Mouse (Mus musculus): ENCODE results near the gene Nfib. TPM values are rescaled to one million over a fixed set of nuclear protein-coding genes. Genes with fewer than 3 reads are reported as not detected.

The Nfib gene
- polyA plus RNA-seq, 1 experiment: 3.9 TPM

- no peak overlapping the region for H3K27ac ChIP-seq (ENCODE audit: control insufficient read depth, insufficient read depth, low read length)
- no peaks in the 10 kb centered on the region for H3K36me3 ChIP-seq (ENCODE audit: control insufficient read depth, insufficient read depth, low read length)
- H3K27me3 ChIP-seq (ENCODE audit: control insufficient read depth, insufficient read depth, low read length): no peaks in the 10 kb centered on the region
- H3K4me1 ChIP-seq (replicated peaks; ENCODE audit: control insufficient read depth, insufficient read depth, low read length): no peaks in the 10 kb centered on the region
- H3K4me3 ChIP-seq (ENCODE audit: control insufficient read depth, insufficient read depth, low read length): no peak overlapping the region
- no peak for TF ChIP-seq POLR2A (IDR thresholded peaks at IDR 0.05; ENCODE audit: control insufficient read depth, extremely low read depth, insufficient read depth, low read length, poor library complexity)
- no peak for TF ChIP-seq CTCF (IDR thresholded peaks at IDR 0.05; ENCODE audit: borderline replicate concordance, control insufficient read depth, extremely low read depth, insufficient read depth, low read length, poor library complexity)
- no peak for DNase-seq
- 93% methylated on average over 10 of the region's 10 CpGs for WGBS
Observed at GRCm38 (mm10) chr4:82724058-82724457, 18.5 kb upstream of the Nfib start.

DNA sequence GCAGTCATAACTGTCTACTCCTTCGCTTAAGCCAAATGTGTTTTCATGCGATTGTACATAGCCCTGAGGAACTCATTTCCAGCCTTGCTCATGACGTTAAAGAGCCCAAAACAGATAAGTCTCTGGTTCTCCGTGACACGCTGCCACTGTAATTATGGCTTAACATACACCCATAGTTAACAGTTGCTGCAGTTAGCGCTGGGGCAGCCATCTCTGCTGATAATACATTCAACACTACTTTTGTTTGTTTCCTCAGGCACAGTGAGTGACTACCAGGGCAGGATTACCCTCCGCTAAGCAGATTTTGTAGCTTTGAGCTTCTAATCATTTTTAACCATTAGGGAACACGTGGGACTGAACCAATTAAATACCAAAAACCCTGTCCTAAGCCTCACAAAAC lies 17.5 kb upstream of the Nfib start:
- Histone ChIP-seq H3K4me3 (ENCODE audit: control insufficient read depth, insufficient read depth, low read length) (no peak overlapping the region), H3K27me3 (ENCODE audit: control insufficient read depth, insufficient read depth, low read length) (no peaks in the 10 kb centered on the region), H3K4me1 (replicated peaks; ENCODE audit: control insufficient read depth, insufficient read depth, low read length) (no peaks in the 10 kb centered on the region), H3K36me3 (ENCODE audit: control insufficient read depth, insufficient read depth, low read length) (no peaks in the 10 kb centered on the region), H3K27ac (ENCODE audit: control insufficient read depth, insufficient read depth, low read length) (no peak overlapping the region)
- 93% methylated on average over 8 of the region's 8 CpGs for WGBS
- DNase-seq: no peak
- TF ChIP-seq CTCF (IDR thresholded peaks at IDR 0.05; ENCODE audit: borderline replicate concordance, control insufficient read depth, extremely low read depth, insufficient read depth, low read length, poor library complexity) (no peak), POLR2A (IDR thresholded peaks at IDR 0.05; ENCODE audit: control insufficient read depth, extremely low read depth, insufficient read depth, low read length, poor library complexity) (no peak)

DNA sequence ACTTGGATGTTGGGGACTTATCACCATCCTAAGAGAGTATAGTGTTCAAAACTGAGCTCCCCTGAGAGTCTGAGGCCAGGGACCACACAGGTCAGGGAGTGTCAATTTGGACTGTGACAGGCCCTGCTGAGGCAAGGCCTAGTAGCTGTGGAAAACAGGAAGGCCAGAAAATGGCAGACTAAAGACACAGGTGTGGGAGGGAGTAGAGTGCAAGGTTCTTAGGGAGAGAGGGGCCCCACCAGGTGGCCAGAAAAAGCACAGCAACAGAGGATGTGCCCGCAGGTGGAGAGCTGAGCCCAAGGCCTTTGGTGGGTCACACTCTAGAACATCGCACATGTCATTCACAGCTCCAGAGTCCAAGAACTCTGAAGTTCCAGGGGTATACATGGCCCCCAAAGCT lies 10.3 kb upstream of the Nfib start:
- DNase-seq: no peak
- Histone ChIP-seq H3K27me3 (ENCODE audit: control insufficient read depth, insufficient read depth, low read length) (no peaks in the 10 kb centered on the region), H3K27ac (ENCODE audit: control insufficient read depth, insufficient read depth, low read length) (no peak overlapping the region), H3K4me3 (ENCODE audit: control insufficient read depth, insufficient read depth, low read length) (no peak overlapping the region), H3K4me1 (replicated peaks; ENCODE audit: control insufficient read depth, insufficient read depth, low read length) (no peaks in the 10 kb centered on the region), H3K36me3 (ENCODE audit: control insufficient read depth, insufficient read depth, low read length) (no peaks in the 10 kb centered on the region)
- 92% methylated on average over 2 of the region's 2 CpGs for WGBS
- TF ChIP-seq POLR2A (IDR thresholded peaks at IDR 0.05; ENCODE audit: control insufficient read depth, extremely low read depth, insufficient read depth, low read length, poor library complexity) (no peak), CTCF (IDR thresholded peaks at IDR 0.05; ENCODE audit: borderline replicate concordance, control insufficient read depth, extremely low read depth, insufficient read depth, low read length, poor library complexity) (no peak)

DNA sequence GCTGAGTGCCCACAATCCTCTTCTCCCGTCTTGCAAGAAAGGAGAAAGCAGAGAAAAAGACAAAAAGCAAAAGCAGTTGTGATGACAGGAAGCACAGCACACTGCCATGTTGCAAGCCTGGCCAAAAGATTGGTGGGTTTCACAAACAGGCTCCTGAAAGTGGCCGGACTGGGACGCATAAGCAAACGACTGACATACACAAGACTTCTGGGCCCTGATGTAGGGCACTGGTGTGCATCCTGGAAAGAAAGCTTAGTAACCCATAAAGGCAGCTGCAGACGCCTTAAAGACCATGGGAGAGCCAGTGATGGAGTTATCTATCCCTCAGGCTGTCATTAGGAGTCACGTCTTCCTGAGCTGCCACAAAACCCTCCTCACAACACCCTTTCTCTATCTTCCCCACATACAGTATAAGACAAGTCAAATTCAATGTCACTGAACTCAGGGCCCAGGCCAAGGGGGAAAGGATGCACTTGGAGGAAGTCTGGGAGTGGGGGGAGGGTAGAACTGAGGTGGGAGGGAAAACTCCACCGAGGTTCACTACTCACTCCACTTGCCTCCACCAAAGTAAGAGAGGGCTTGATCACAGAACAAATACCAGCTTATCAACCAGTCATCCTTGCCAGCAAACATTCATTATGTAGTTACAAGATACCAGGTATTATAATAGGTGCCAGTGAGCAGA lies 6.2 kb upstream of the Nfib start:
- H3K4me3 ChIP-seq (ENCODE audit: control insufficient read depth, insufficient read depth, low read length): no peak overlapping the region
- TF ChIP-seq POLR2A (IDR thresholded peaks at IDR 0.05; ENCODE audit: control insufficient read depth, extremely low read depth, insufficient read depth, low read length, poor library complexity): no peak
- no peak for TF ChIP-seq CTCF (IDR thresholded peaks at IDR 0.05; ENCODE audit: borderline replicate concordance, control insufficient read depth, extremely low read depth, insufficient read depth, low read length, poor library complexity)
- WGBS: 88% methylated on average over 7 of the region's 7 CpGs
- H3K36me3 ChIP-seq (ENCODE audit: control insufficient read depth, insufficient read depth, low read length): no peaks in the 10 kb centered on the region
- no peak for DNase-seq
- H3K27ac ChIP-seq (ENCODE audit: control insufficient read depth, insufficient read depth, low read length): no peak overlapping the region
- H3K4me1 ChIP-seq (replicated peaks; ENCODE audit: control insufficient read depth, insufficient read depth, low read length): no peaks in the 10 kb centered on the region
- no peaks in the 10 kb centered on the region for H3K27me3 ChIP-seq (ENCODE audit: control insufficient read depth, insufficient read depth, low read length)

DNA sequence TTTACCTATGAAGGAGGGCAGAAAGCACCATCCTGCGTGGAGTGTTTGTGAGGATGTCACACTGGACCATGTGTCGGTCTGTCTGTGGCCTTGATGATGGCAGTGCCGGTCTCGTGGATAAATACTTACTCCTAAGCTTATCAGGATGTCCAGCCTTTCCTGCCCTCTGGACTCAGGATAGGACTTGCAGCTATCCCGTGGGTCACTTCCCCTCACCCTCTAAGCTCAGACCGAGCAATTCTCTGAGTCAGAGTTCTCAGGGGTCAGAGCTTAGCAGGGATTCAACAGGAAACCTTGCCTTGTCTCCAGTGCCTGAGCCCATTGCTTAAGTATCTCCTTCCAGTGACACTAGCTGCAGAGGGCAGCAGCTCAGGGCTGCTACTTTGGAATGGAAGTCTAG lies 4.1 kb upstream of the Nfib start:
- no peaks in the 10 kb centered on the region for H3K27me3 ChIP-seq (ENCODE audit: control insufficient read depth, insufficient read depth, low read length)
- WGBS: 92% methylated on average over 6 of the region's 6 CpGs
- no peak for TF ChIP-seq POLR2A (IDR thresholded peaks at IDR 0.05; ENCODE audit: control insufficient read depth, extremely low read depth, insufficient read depth, low read length, poor library complexity)
- no peak for TF ChIP-seq CTCF (IDR thresholded peaks at IDR 0.05; ENCODE audit: borderline replicate concordance, control insufficient read depth, extremely low read depth, insufficient read depth, low read length, poor library complexity)
- H3K36me3 ChIP-seq (ENCODE audit: control insufficient read depth, insufficient read depth, low read length): no peaks in the 10 kb centered on the region
- no peak overlapping the region for H3K27ac ChIP-seq (ENCODE audit: control insufficient read depth, insufficient read depth, low read length)
- no peak overlapping the region for H3K4me3 ChIP-seq (ENCODE audit: control insufficient read depth, insufficient read depth, low read length)
- DNase-seq: no peak
- H3K4me1 ChIP-seq (replicated peaks; ENCODE audit: control insufficient read depth, insufficient read depth, low read length): no peaks in the 10 kb centered on the region

DNA sequence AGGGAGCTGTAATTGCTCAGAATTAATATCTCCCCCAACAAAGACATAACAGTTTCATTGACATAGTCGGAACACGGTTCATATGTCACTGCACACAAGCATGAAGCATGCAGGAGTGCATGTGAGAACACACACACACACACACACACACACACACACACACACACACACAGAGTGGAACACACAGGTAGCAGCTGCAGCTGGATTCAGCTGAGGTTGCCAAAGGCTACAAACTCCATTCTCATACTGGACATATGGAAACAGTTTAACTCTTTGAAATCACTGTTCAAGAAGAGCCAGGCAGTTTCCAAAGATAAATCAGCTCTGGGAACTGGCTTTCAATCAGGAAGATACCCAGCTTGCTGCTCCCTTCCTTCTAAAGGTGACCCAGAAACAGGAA lies 462 bp upstream of the Nfib start:
- H3K27ac ChIP-seq (ENCODE audit: control insufficient read depth, insufficient read depth, low read length): no peak overlapping the region
- TF ChIP-seq POLR2A (IDR thresholded peaks at IDR 0.05; ENCODE audit: control insufficient read depth, extremely low read depth, insufficient read depth, low read length, poor library complexity) (no peak), CTCF (IDR thresholded peaks at IDR 0.05; ENCODE audit: borderline replicate concordance, control insufficient read depth, extremely low read depth, insufficient read depth, low read length, poor library complexity) (no peak)
- 93% methylated on average over 2 of the region's 2 CpGs for WGBS

More for the DNA sequence above, 462 bp upstream of the Nfib start:
- no peaks in the 10 kb centered on the region for H3K4me1 ChIP-seq (replicated peaks; ENCODE audit: control insufficient read depth, insufficient read depth, low read length)
- no peak for DNase-seq
- no peaks in the 10 kb centered on the region for H3K27me3 ChIP-seq (ENCODE audit: control insufficient read depth, insufficient read depth, low read length)
- no peaks in the 10 kb centered on the region for H3K36me3 ChIP-seq (ENCODE audit: control insufficient read depth, insufficient read depth, low read length)
- no peak overlapping the region for H3K4me3 ChIP-seq (ENCODE audit: control insufficient read depth, insufficient read depth, low read length)

All from thymus, adult 2 months (tissue).